Mouse (Mus musculus) embryo, embryonic 11.5 days (tissue): Measurements from ENCODE around the gene Plekho1.

Source experiments
- DNase-seq: peaks from one replicate; pipeline ENCODE4 v3.0.0-alpha.2; 2012; ENCODE audit warnings: low read depth, low spot score

The Plekho1 gene

GRCm38 (mm10) chr3:96008463-96008862 is 12.7 kb upstream of the Plekho1 start:
- no peak for DNase-seq

- no peak for DNase-seq
Observed at GRCm38 (mm10) chr3:96001560-96001959, 5.8 kb upstream of the Plekho1 start.

GRCm38 (mm10) chr3:96000921-96001501 is 5.2 kb upstream of the Plekho1 start:
- DNase-seq: no peak

GRCm38 (mm10) chr3:96000080-96000632 is 4.4 kb upstream of the Plekho1 start:
- no peak for DNase-seq

GRCm38 (mm10) chr3:95999308-96000079 is 3.7 kb upstream of the Plekho1 start:
- no peak for DNase-seq

GRCm38 (mm10) chr3:95997203-95997721 is 1.5 kb upstream of the Plekho1 start:
- DNase-seq: no peak

- no peak for DNase-seq
Observed at GRCm38 (mm10) chr3:95996451-95997073, 761 bp upstream of the Plekho1 start.

GRCm38 (mm10) chr3:95994975-95995801 is 613 bp downstream of the Plekho1 start:
- DNase-seq: no peak

- no peak for DNase-seq
Observed at GRCm38 (mm10) chr3:95994381-95994846, 1.4 kb downstream of the Plekho1 start.

GRCm38 (mm10) chr3:95993881-95994280 is 1.9 kb downstream of the Plekho1 start:
- DNase-seq: no peak

- DNase-seq: no peak
Observed at GRCm38 (mm10) chr3:95992990-95993603, 2.7 kb downstream of the Plekho1 start.

GRCm38 (mm10) chr3:95990413-95990941 is 5.3 kb downstream of the Plekho1 start:
- DNase-seq: no peak

- no peak for DNase-seq
Observed at GRCm38 (mm10) chr3:95988969-95989368, 6.8 kb downstream of the Plekho1 start.

GRCm38 (mm10) chr3:95988138-95988537 is 7.7 kb downstream of the Plekho1 start:
- DNase-seq: no peak

- DNase-seq: no peak
Observed at GRCm38 (mm10) chr3:95987386-95988110, 8.3 kb downstream of the Plekho1 start.

- DNase-seq: no peak
Observed at GRCm38 (mm10) chr3:95986984-95987383, 8.8 kb downstream of the Plekho1 start.

GRCm38 (mm10) chr3:95986001-95986622 is 9.7 kb downstream of the Plekho1 start:
- no peak for DNase-seq

GRCm38 (mm10) chr3:95985209-95986000 is 10.4 kb downstream of the Plekho1 start:
- DNase-seq: peak; percentile 65

- DNase-seq: no peak
Observed at GRCm38 (mm10) chr3:95982129-95982528, 13.7 kb downstream of the Plekho1 start.
